Comparison of ENCODE assay signal across 10 mouse cellular contexts in genomic region chr5:128935359-128935899, GRCm38 (mm10). TPM values are rescaled to one million over a fixed set of nuclear protein-coding genes. Genes with fewer than 3 reads are reported as not detected.
DNase-seq lines count a peak whose midpoint lies in the region; ATAC-seq lines count a peak whose summit lies in the region.
"Had no signal": no experiment of that assay in that cellular context is flagged by ENCODE, and none has a peak within 500 bp of the region (broad histone marks: within the 10 kb centered on the region; RNA-seq: fewer than 3 reads in every experiment).

No protein-coding gene starts in this region.

- no peak overlapping the region for H3K27ac ChIP-seq in embryonic facial prominence, embryonic 14.5 days (replicated peaks; ENCODE audit: low read depth, low read length)
- no peak overlapping the region for H3K27ac ChIP-seq in embryonic facial prominence, embryonic 10.5 days (replicated peaks)
- H3K27ac ChIP-seq in midbrain, embryonic 13.5 days = no peak overlapping the region
- no peak overlapping the region for H3K27ac ChIP-seq in midbrain, embryonic 10.5 days (replicated peaks)
- no peak overlapping the region for H3K27ac ChIP-seq in heart, embryonic 14.5 days (replicated peaks in 1 of 2; ENCODE audit: control insufficient read depth in 1 of 2, insufficient read depth in 1 of 2, low read depth in 2 of 2, low read length in 2 of 2)
- H3K27ac ChIP-seq: embryonic facial prominence, embryonic 15.5 days had no signal

- no peaks in the 10 kb centered on the region for H3K4me1 ChIP-seq in embryonic facial prominence, embryonic 14.5 days (ENCODE audit: control insufficient read depth, insufficient read depth, low read length)
- no peaks in the 10 kb centered on the region for H3K4me1 ChIP-seq in embryonic facial prominence, embryonic 10.5 days
- 0 out of 2 replicates have a peak, but pooled peaks cover 2% of the 10 kb centered on the region for H3K4me1 ChIP-seq in midbrain, embryonic 13.5 days (replicated peaks)
- H3K4me1 ChIP-seq in midbrain, embryonic 10.5 days = no peaks in the 10 kb centered on the region
- H3K4me1 ChIP-seq in heart, embryonic 14.5 days (ENCODE audit: control insufficient read depth in 2 of 2, insufficient read depth in 2 of 2, low read length in 2 of 2) = peaks cover 7 to 10% of the 10 kb centered on the region in 2 experiments
- H3K4me1 ChIP-seq: embryonic facial prominence, embryonic 15.5 days had no signal

- H3K36me3 ChIP-seq in embryonic facial prominence, embryonic 14.5 days (ENCODE audit: control insufficient read depth, insufficient read depth, low read length) = no peaks in the 10 kb centered on the region
- no peaks in the 10 kb centered on the region for H3K36me3 ChIP-seq in embryonic facial prominence, embryonic 10.5 days (replicated peaks)
- no peaks in the 10 kb centered on the region for H3K36me3 ChIP-seq in midbrain, embryonic 13.5 days
- H3K36me3 ChIP-seq in midbrain, embryonic 10.5 days = no peaks in the 10 kb centered on the region
- no peaks in the 10 kb centered on the region for H3K36me3 ChIP-seq in heart, embryonic 14.5 days (ENCODE audit: control insufficient read depth, insufficient read depth, low read length)
- H3K36me3 ChIP-seq: embryonic facial prominence, embryonic 15.5 days had no signal

- no peaks in the 10 kb centered on the region for H3K27me3 ChIP-seq in embryonic facial prominence, embryonic 14.5 days (replicated peaks; ENCODE audit: control insufficient read depth, insufficient read depth, low read length)
- no peaks in the 10 kb centered on the region for H3K27me3 ChIP-seq in embryonic facial prominence, embryonic 10.5 days (replicated peaks; ENCODE audit: low read depth, poor library complexity, severe bottlenecking)
- no peaks in the 10 kb centered on the region; the same call in 1 of the 2 replicates for H3K27me3 ChIP-seq in midbrain, embryonic 13.5 days
- H3K27me3 ChIP-seq in midbrain, embryonic 10.5 days (ENCODE audit: low read depth, poor library complexity, severe bottlenecking) = no peaks in the 10 kb centered on the region
- no peaks in the 10 kb centered on the region for H3K27me3 ChIP-seq in heart, embryonic 14.5 days (ENCODE audit: control insufficient read depth, insufficient read depth, low read length)
- H3K27me3 ChIP-seq: embryonic facial prominence, embryonic 15.5 days had no signal

- no peak overlapping the region for H3K9ac ChIP-seq in embryonic facial prominence, embryonic 14.5 days (ENCODE audit: low read depth, low read length)
- no peak overlapping the region for H3K9ac ChIP-seq in midbrain, embryonic 13.5 days (replicated peaks)
- H3K9ac ChIP-seq in heart, embryonic 14.5 days (ENCODE audit: low read length) = no peak overlapping the region
- H3K9ac ChIP-seq: embryonic facial prominence, embryonic 15.5 days had no signal

- H3K4me3 ChIP-seq in embryonic facial prominence, embryonic 14.5 days (ENCODE audit: low read depth, low read length) = no peak overlapping the region
- no peak overlapping the region for H3K4me3 ChIP-seq in embryonic facial prominence, embryonic 10.5 days
- H3K4me3 ChIP-seq in midbrain, embryonic 13.5 days (replicated peaks) = no peak overlapping the region
- no peak overlapping the region for H3K4me3 ChIP-seq in midbrain, embryonic 10.5 days
- no peak overlapping the region for H3K4me3 ChIP-seq in heart, embryonic 14.5 days (ENCODE audit: control insufficient read depth in 1 of 2, insufficient read depth in 1 of 2, low read depth in 1 of 2, low read length in 2 of 2)
- H3K4me3 ChIP-seq: embryonic facial prominence, embryonic 15.5 days had no signal

- H3K4me2 ChIP-seq in embryonic facial prominence, embryonic 14.5 days (ENCODE audit: low read depth, low read length) = no peak overlapping the region
- no peak overlapping the region for H3K4me2 ChIP-seq in midbrain, embryonic 13.5 days (replicated peaks)
- H3K4me2 ChIP-seq in heart, embryonic 14.5 days (ENCODE audit: low read length) = no peak overlapping the region
- H3K4me2 ChIP-seq: embryonic facial prominence, embryonic 15.5 days had no signal

- peak; percentile 24 for DNase-seq in embryonic facial prominence, embryonic 14.5 days (ENCODE audit: low spot score)
- no peak for DNase-seq in embryonic facial prominence, embryonic 10.5 days (ENCODE audit: low spot score)
- no peak for DNase-seq in midbrain, embryonic 10.5 days (ENCODE audit: low spot score)
- peak; percentile 29 for DNase-seq in ovary, postnatal 14 days (ENCODE audit: low spot score)
- DNase-seq in gastrocnemius, adult 18-20 months (ENCODE audit: low spot score) = no peak

- 0 out of 2 replicates have a peak, but pooled peaks have one; percentile 37 for ATAC-seq in embryonic facial prominence, embryonic 14.5 days (ENCODE audit: low read depth)
- peak; percentile 74 for ATAC-seq in midbrain, embryonic 13.5 days
- ATAC-seq in heart, embryonic 14.5 days (ENCODE audit: insufficient number of reproducible peaks, insufficient read depth, low FRiP score, low read depth) = peak; percentile 89
- no peak for ATAC-seq in CD4-positive, CD25-positive, alpha-beta regulatory T cell, adult 4 months
- ATAC-seq: intestine, postnatal 0 days had no signal

- no peaks in the 10 kb centered on the region for H3K9me3 ChIP-seq in embryonic facial prominence, embryonic 14.5 days (ENCODE audit: control insufficient read depth, low read length)
- no peaks in the 10 kb centered on the region for H3K9me3 ChIP-seq in embryonic facial prominence, embryonic 10.5 days
- no peaks in the 10 kb centered on the region for H3K9me3 ChIP-seq in midbrain, embryonic 13.5 days
- no peaks in the 10 kb centered on the region for H3K9me3 ChIP-seq in midbrain, embryonic 10.5 days (replicated peaks)
- no peaks in the 10 kb centered on the region for H3K9me3 ChIP-seq in heart, embryonic 14.5 days (ENCODE audit: control insufficient read depth, low read length)
- H3K9me3 ChIP-seq: embryonic facial prominence, embryonic 15.5 days had no signal

- WGBS in embryonic facial prominence, embryonic 14.5 days = 77% methylated on average over 6 of the region's 6 CpGs
- 86% methylated on average over 6 of the region's 6 CpGs for WGBS in embryonic facial prominence, embryonic 10.5 days
- WGBS in midbrain, embryonic 13.5 days = 76% methylated on average over 6 of the region's 6 CpGs
- WGBS in midbrain, embryonic 10.5 days = 95% methylated on average over 6 of the region's 6 CpGs
- WGBS in heart, embryonic 14.5 days = 28% methylated on average over 6 of the region's 6 CpGs

RNA-seq across cellular contexts. Expression of gene Rimbp2, which starts 17.9 kb away (rescaled TPM):
- polyA plus RNA-seq in embryonic facial prominence, embryonic 14.5 days (2014; fragmentation: Nextera tagmentation; extraction: Ambion mirVana) = 0.21 and 0.66 TPM in 2 replicates
- 0.33 and 0.42 TPM in 2 replicates for polyA plus RNA-seq in embryonic facial prominence, embryonic 10.5 days (2016; fragmentation: Nextera tagmentation; extraction: Ambion mirVana)
- 3.0 and 3.5 TPM in 2 replicates for polyA plus RNA-seq in midbrain, embryonic 13.5 days (2015; fragmentation: Nextera tagmentation; extraction: Ambion mirVana)
- 0.42 and 0.76 TPM in 2 replicates for polyA plus RNA-seq in midbrain, embryonic 10.5 days (2016; fragmentation: Nextera tagmentation; extraction: Ambion mirVana)
- polyA plus RNA-seq in heart, embryonic 14.5 days (2014; fragmentation: Nextera tagmentation; extraction: Ambion mirVana) = 0.54 and 0.63 TPM in 2 replicates
- polyA plus RNA-seq in CD4-positive, CD25-positive, alpha-beta regulatory T cell, adult 4 months (2017; shearing (Covaris generic)) = under 1 TPM in 1 of 2 experiments, not detected in 1; 0.08 TPM
- not detected for total RNA-seq in gastrocnemius, adult 18-20 months (2021)

Comparison
In these comparisons a context has a peak if more than half of its experiments do, and no peak if none do; other contexts are left out.
1. DNase-seq: peak in embryonic facial prominence, embryonic 14.5 days (single experiment) and ovary, postnatal 14 days (single experiment); none in embryonic facial prominence, embryonic 10.5 days (single experiment), midbrain, embryonic 10.5 days (single experiment) and gastrocnemius, adult 18-20 months (single experiment).